Mouse (Mus musculus) ovary, postnatal 10 days (tissue): ENCODE data around the gene Nsun4.

Experiments used
- DNase-seq: peaks from one replicate; pipeline ENCODE4 v3.0.0; 2022; ENCODE audit warnings: low spot score

The Nsun4 gene

DNA sequence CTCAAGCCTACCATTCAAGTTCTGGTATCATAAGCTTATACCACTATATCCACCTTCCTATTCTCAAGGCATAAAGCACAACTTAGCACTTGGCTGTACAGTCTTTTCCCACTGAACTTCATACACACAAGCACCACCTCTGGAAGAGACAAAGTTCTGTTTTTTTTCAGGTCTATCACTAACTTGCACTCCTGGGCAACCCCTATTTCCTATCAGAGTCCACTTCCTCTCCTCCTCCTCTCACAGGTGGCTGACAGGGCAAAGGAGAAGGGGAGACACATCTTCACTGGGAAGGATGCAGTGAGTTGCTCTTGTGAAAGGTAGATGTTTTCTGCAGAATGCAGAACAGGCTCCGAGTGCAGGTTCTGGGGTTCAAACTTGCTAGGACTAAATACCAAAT, 6.0 kb downstream of the Nsun4 start:
- DNase-seq, result no peak

DNA sequence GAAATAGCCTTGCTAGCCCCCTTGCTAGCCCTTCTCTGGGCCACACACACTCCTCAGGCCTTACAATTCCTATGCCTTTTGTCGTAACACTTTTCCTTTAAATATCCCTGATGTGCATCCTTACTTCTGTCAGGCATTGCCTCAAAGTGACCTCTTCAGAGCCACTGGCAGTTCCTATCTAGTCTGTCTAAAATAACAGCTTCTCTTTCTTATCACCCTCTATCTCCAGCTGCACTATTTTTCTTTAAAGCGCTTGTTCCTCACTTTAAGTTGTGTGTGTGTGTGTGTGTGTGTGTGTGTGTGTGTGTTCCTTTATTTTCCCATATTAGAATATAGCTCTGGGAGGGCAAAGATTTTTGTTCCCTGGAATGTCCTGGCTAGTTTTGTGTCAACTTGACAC, 7.1 kb downstream of the Nsun4 start:
- DNase-seq, result no peak

DNA sequence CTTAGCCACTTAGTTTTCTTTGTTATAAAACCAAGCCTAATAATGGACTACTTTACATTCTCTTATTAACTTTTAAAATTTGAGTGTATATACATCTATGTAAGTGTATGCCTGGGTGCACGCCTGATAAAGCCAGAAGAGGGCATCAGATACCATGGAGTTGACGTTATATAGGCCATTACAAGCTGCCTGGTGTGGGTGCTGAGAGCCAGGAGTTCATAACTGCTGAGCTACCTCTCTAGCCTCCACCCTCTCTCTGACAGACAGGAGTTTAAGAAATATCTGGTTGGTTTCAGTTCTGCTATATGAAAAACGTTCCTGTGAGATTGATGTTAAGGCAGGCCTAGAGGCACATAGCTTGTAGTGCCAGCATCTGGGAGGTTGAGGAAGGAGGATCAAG, 11.5 kb downstream of the Nsun4 start:
- DNase-seq, result no peak

DNA sequence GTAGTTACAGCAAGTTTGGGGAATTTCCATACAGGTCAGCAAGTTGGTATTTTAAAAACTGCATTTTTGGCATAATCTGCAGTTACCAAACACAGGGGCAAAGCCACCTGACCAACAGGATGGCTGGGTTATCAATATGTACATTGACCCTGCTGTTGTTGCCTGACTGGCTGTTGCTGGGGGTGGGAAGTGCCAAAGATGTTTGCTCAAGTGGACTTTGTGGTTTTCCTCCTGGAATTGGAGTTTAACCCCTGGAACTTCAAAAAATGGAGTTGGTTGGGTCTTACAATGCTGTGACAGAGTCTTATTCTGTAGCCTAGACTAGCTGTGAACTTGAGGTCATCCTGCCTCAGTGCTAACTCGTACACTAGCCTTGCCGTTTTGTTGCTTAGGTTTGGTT, 13.2 kb downstream of the Nsun4 start:
- no peak for DNase-seq

DNA sequence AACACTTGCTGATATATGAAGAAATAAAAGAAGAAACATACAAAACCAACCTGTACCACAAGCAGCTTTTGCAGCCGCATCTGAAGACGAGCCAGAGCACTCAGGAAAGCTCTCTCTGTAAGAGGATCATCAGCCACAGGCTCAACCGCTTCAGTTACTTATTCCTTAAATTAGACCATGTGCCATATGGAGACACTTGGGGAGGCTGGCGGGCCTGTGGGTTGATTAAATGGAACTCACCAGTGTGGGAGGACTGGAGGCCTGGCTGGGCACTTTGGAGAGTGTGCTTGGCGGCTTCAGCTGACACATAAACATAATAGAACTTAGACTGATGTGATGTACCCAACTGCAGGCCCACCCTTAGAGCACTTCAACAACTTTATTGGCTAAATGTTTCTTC, 20.3 kb downstream of the Nsun4 start:
- no peak for DNase-seq

DNA sequence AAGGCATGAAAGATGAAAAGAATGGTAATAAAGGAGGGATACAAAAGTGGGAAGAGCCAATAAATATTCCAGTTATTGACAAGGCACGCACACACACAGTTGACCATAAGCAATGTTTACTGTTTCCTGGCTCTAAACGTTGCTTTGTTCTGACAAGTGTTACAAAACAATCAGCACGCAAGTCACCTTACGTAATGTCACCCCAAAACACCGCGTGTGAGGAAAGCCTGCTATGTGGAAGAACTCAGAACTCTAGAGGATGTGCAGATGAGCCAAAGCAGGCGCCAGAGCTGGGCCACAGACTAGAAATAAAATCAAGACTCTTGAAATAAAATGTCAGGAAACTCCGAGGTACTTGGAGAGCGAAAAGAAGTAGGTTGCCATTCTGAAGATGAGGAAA, 20.8 kb downstream of the Nsun4 start:
- DNase-seq, result no peak

DNA sequence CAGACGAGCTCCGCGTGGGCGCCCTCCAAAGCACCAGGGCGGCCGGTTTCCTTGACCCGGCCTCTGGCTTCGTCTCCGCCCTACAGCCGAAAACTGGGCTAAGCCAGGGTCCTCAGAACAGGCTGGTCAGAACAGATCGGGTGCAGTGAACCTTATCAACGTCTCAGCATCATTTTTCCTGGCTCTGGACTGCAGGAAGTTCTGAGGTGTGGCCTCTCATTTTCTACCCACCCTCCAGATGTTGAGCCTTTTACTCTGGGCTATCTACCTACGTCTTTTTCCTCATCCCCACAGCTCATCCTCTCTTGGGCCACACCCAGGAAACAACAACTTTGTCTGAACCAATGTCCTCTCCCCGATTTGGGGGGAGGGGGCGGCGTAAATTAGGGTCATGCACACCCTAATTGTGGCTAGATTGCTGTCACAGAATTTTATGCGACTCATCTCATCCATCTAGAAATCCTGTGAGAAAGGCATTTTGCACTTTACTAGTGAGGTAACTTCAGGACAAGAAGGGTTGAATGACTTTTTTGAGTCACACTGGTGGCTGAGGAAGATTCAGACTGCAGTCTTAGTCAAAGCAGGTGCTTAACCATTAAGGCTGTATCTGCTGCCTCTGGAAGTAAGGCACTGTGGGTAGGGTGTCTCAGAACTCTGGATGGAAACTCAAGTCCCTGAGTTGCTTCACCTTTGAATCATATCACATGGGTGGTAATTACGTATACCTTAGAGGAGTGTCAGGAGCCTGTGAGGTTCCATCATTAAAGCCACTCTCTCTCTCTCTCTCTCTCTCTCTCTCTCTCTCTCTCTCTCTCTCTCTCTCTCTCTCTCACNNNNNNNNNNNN, 35.6 kb downstream of the Nsun4 start, which contains the start of gene Faah:
Gene Faah (minus strand): TSS at position 25 of the 845 bp plus-strand sequence.
- no peak for DNase-seq

DNA sequence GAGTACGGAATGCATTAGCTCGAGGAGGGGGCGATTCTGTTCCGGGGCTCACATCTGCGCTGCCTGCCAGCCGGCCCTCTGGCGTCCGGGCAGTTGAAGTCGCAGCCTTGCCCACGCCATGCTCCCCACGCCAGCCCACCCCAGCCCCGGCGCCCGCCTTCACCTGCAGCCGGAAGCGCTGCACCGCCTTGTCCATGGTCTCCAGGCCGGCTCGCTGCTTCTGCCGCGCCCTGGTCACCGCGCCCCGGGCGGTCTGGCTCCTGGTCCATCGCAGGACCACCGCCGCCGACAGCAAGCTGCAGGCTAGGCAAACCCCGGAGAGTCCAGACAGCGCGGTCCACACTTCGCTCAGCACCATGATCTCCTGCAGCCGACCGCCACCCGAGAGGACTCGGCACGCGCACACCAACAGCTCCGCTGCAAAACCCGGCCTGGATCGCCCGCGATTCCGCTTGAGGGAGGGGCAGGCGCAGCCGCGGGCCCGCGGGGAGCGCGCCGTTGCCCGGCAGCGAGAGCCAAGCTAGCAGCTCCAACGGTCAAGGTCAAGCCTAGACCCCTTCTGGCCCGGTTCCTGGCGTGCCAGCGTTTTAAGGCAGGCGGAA, 36.3 kb downstream of the Nsun4 start:
- DNase-seq, result peak; percentile 46

DNA sequence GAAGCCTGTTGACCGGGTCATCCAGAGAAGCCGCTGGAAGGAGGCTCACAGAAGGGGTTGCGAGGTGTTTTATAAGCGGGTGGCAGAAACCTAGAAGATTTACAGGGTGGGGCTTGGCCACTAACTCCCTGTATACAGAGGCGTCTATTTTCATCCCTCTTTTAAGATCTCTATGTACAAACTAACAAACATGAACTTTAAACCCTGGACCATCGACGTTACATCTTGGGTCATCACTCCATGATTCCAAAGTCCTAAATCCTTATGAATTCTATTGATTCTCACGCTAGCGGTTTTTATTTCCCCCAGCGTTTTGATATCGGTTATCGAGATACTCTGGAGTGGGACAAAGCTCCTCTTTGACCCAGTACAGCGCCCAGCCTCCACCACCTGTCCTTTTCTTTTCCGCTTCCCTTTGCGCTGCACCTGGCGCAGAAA, 36.8 kb downstream of the Nsun4 start:
- no peak for DNase-seq

DNA sequence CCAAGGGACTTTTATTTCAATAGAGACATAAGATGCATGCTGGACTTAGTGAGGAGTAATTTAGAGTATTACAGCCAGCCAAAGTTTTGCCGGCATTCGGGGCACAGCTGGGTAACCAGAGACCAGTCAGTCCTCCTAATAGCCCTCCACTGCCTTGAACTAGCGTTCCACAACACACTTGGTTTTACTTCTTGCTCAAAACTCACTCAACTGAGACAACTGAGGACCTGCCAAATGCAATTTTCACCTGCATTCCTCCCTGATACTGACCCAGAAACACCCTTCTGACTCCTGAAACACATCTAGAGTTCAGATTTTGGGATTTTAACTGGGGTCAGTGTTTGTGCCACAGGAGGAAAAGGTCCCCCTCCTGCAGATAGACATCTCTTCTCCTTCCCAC, 37.3 kb downstream of the Nsun4 start:
- no peak for DNase-seq

DNA sequence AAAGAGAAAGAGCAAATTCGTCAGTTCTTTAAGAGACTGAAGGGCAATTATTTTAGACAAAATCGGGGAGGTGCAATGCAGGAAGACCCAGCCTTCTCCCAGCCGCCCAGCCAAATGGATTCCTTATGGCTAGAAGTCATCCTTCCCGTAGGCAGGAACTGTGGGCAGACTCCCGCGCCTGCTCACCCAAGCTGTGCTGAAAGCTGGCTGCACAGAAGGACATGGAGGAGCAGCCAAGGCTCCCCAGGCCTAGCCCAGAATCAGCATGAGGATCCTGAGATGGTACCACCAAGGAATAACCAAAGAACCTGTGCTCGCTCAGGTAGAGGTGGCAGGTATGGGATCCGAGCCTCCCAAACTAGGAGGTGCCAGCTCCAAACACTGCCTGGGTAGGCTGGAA, 37.7 kb downstream of the Nsun4 start:
- DNase-seq, result no peak

DNA sequence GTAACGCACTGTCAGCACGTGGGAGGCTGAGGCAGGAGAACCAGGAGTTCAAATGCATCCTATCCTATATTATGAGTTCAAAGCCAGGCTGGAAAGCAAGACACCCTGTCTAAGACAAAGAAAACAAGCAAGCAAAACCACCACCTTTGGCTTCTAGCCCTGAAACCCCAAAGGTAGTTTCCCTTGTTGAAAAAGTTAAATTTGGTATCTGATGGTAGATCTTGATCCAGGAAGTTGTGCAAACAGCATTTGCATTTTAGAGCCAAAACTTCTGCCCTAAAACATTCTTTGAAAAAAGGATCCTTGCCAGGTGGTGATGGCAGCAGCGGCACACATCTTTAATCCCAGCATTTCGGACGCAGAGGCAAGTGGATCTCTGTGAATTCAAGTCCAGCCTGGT, 38.2 kb downstream of the Nsun4 start:
- DNase-seq, result no peak

DNA sequence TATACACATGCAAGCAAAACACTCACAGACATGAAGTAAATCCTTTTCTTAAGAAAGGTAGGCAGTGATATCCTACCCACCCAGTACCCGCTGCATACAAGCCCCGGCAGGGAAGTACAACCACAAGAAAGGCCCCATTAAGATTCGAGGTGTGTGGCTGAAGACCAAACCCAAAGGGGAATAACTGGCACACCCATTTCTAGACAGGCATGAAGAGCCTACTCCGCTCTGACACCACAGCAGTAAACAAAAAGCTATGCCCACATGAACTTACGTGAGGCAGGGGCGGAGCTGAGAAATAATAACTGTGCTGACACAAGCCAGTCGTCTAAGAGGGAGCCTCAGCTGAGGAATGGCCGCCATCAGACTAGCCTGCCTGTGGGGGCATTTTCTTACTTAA, 43.5 kb downstream of the Nsun4 start:
- DNase-seq, result no peak

DNA sequence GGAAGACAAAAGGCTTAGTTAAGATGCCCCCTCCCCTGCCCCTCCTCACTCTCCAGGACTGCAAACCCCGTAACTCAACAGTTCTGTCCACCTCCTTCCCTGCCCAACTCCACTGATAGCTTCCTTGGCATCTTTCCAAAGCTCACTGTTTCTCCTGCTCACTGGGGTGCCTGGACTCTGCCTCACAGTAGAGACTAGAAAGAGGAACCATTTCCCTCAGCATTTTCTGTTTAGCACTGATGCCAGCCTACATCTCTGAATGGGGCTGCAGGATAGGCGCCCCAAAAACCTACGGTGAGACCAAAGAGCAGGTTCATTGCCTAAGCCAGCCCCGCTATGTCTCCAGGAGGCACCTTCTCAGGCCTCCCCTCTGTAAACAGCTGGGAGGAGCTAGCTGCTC, 52.5 kb downstream of the Nsun4 start:
- no peak for DNase-seq

DNA sequence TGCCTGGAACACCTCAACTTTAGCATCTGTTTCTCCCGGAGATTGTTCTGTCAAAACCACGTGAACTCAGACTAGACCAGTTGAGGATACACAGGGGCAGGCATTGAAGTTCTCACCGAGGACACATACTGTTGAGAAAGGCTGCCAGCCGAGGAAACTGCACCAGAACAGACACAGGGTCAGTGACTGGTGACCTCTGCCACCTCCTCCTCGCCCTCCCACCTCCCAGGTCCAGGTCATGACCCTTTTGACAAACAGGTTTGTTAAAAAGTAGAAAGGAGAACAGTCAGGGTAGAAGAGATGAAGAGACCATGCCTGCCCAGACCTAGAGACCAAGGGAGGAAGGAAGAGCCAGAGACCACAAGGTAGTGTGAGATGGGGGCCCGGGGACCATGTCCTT, 53.0 kb downstream of the Nsun4 start:
- DNase-seq, result no peak

DNA sequence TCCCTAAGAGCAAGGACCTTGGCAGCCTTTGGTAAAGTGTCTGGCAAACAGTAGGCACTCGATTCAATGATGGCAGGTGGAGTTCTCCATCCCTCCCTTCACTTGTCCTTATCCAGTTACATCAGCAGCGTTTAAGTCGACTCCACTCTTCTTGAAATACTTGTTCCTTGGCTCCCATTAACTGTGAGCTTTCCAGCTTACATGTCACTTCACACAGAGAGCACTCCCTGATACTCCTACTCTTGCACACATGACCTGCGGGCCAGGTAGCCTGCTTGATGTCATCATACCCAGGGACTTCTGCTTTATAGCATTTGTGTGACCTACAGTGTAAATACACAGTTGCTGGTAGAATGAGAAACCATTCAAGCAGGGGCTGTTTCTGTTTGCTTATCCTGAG, 56.9 kb downstream of the Nsun4 start:
- no peak for DNase-seq

DNA sequence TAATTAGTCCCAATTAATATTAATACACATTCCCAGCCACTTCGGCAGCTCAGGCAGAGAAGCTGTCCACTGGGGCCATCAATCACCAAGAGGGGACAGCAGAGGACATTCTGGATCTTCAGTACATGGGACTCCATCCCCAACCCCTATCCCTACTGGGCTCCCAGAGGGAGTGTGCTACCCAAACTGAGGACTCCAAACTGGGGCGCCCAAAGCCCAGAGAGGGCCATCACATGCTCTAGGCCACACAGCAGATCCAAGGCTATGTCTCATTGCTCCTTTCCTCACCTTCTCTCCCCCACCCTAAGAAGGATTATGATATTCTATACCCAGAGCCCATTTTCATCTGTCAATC, 58.3 kb downstream of the Nsun4 start:
- DNase-seq, result no peak

DNA sequence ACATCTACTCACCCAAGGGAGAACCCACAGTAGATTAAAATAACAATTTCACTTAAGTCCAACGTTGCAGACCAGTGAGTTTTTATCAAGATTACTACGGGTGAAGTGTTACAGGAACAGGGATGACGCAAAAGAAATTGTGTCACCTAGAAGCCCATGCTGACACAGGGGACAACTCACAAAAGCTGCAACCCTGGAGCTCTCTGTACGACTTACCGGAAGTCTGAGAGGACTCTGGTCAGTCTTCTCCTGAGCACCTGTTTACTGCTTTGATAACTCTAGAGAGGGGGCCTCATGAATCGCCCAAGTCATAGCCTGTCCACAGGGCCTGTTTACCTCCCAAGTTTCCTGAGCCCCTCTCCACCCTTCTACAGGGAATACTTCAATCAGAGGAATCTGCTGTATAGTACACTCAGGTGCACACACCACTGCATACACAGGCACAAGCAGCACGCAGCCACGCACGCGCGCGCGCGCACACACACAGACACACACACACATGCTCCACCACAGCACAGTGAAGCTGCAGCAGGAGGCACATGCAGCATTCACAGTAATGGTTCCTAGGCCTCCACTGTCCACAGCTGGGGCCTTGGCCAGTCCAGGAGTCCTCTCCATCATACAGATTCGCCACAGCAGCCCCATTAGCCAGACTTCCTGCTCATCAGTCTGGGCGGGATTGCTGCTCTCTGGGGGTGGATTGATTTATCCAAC, 58.9 kb downstream of the Nsun4 start:
- no peak for DNase-seq

DNA sequence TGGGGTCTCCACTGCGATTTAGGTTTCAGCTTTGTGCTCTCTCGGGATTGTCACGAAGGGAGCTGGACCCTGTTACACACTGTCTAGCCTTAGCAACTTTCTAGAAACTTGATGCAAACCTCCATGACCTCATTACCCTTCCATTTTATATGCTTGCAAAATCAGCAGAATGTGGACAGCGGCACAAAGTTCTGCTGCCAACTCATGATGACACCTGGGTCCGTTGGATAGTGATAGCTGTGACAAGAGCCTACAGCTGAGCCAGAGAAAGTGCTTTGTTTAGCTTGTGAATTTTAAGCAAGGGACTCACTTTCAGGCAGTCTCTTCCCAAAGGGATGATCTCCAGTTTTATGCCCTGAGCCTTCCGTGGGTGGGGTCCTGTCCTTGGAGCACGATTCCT, 64.3 kb downstream of the Nsun4 start:
- no peak for DNase-seq

DNA sequence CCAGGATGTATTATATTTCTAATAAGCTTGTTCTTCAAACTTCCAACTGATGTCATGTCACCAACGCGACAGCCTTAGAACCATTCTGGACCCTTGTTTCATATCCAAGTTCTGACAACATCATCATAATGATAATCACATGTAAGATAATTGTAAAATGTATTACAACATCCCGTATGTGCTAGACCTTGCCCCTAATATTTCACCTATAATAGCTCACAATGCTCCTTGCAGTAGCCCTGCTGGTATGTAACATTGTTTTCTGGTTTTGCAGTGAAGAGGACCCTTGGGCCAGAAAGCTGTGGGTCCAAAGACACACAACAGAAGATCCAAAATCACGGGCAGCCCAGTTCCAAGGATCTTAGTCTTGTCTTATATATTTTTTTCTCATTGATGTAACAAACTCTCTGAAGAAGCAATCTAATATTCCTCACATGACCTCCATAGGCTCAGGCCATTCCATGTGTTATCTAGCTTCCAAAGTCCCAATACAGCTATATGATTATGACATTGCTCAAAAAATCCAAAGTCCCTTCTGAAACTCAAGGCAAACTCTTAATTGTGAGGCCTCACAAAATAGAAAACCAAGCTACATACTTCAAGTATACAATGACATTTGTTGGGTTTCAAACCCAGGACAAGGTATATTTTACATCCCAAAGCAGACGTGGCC, 65.7 kb downstream of the Nsun4 start:
- no peak for DNase-seq

DNA sequence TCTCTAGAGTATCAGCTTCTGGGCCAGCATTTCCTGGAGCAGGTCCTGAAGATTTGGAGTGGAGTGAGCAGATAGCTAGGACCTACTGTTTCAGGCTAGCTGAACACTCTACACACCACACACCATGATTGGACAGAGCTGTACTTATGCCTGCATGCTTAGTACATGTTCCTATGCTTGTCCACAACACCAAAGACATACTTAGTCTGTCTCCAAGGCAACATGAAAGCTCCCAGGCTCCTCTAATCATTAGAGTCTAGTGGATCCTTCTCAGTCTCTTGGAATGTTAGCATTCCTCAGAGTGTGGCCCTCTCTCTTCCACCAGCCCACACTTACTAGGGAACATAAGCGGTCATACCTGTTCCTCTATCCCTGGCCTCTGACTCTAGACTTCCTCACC, 66.2 kb downstream of the Nsun4 start:
- DNase-seq, result no peak

DNA sequence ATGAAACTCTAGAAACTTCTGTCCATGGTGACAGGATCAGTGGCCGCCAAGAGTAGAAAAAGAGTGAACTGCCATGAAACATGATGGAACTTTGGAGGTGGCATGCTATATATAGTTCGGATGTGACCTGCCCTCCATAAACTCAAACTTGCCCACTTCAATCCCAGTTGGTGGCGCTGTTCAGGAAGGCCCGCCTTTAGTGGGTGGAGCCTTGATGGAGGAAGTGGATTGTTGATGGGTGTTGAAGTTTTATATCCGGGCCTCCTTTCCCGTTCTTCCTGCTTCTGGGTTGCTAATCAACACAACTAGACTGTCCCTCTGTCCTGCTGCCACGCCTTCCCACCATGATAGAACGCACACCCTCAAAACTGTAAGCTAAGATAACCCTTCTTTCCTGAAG, 68.7 kb downstream of the Nsun4 start:
- DNase-seq, result no peak

DNA sequence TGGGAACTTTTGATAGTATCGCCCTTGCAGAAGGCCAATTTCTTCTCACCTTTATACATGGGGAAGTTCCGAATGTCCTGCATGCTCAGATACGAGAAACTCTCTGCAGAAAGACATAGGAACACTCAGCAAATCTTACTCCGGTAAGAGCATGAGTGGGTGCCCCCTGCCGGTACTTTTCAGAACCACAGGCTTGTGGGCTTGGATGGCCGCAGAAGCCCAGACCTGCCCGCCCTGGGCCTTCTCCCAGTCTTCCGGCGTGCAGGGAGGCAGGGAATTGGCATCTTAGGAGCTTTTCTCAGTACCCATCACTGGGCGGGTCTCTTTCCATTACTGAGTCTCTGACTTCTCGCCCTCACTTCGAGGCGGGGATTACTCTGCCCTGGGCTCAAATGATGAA, 69.6 kb downstream of the Nsun4 start:
- DNase-seq, result peak; percentile 85
